Mouse (Mus musculus) embryonic facial prominence, embryonic 13.5 days (tissue): ENCODE measurements at regions not wholly inside any gene's neighbourhood (a gene's known extent, or its start where the extent isn't known, plus 50 kb on each side); places are given as distances from the start of the nearest gene placed in this dataset.
"Not testable (repeated sequence)": the region's sequence is repeated elsewhere in the genome, so short reads cannot be mapped to it uniquely, and the experiment has no call there.

Experiments used
- ATAC-seq: fragments of 200-750 bp; cut with Nextera tagmentation; 2 replicates; pipeline ENCODE4 v1.8.0; 2017; ENCODE audit warnings: low read depth; ENCODE audit not compliant: insufficient number of reproducible peaks, insufficient read depth, low FRiP score, low TSS enrichment
- H3K27ac ChIP-seq: fragments of 300-500 bp; sonication (generic); 2 replicates; pipeline ENCODE4 v1.5.1; 2015; ENCODE audit warnings: moderate library complexity, mild to moderate bottlenecking, inconsistent platforms
- H3K27me3 ChIP-seq: fragments of 300-500 bp; sonication (generic); 2 replicates; pipeline ENCODE4 v1.6.1; 2015; ENCODE audit warnings: mild to moderate bottlenecking, inconsistent platforms
- H3K36me3 ChIP-seq: fragments of 300-500 bp; sonication (generic); 2 replicates; pipeline ENCODE4 v1.6.1; 2015; ENCODE audit warnings: mild to moderate bottlenecking, inconsistent platforms
- H3K4me1 ChIP-seq: fragments of 300-500 bp; sonication (generic); 2 replicates; pipeline ENCODE4 v1.6.1; 2015; ENCODE audit warnings: inconsistent platforms
- H3K4me2 ChIP-seq: fragments of 300-500 bp; sonication (generic); 2 replicates; pipeline ENCODE4 v1.6.1; 2015; ENCODE audit warnings: moderate library complexity, mild to moderate bottlenecking, inconsistent platforms
- H3K4me3 ChIP-seq: fragments of 300-500 bp; sonication (generic); 2 replicates; pipeline ENCODE4 v1.5.1; 2015; ENCODE audit warnings: mild to moderate bottlenecking, inconsistent platforms
- H3K9ac ChIP-seq: fragments of 300-500 bp; sonication (generic); 2 replicates; pipeline ENCODE4 v1.6.1; 2015; ENCODE audit warnings: mild to moderate bottlenecking, inconsistent platforms
- H3K9me3 ChIP-seq: fragments of 300-500 bp; sonication (generic); 2 replicates; pipeline ENCODE4 v1.6.1; 2016; ENCODE audit warnings: inconsistent platforms
- WGBS: fragments of 180-500 bp; shearing (Covaris S2); methylation state at CpG from one replicate; pipeline ENCODE4 v1.1.7; 2015; ENCODE audit warnings: mixed read lengths; 5-methylcytosine and 5-hydroxymethylcytosine counted together

DNA sequence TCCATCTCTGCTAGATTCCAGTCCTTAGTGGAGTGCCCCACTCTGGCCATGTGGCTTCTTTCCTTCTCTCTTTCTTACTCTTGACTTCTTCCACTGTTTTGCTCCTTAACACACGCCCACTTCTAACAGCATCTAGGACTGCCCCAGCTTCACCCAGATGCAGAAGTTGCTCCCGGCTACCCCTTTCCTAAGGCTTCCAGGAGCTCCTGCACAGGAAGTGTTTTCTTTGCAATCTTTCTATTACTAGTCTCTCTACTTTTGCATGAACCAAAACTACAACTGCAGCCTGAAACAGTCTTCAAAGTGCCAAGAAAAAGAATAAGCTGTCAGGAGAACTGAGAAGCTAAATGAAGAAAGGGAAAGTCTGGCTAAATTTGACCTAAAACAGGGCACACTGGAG is 236.6 kb upstream of the Pex5l start:
- H3K36me3 ChIP-seq, result no peaks in the 10 kb centered on the region
- no peak overlapping the region for H3K27ac ChIP-seq
- H3K27me3 ChIP-seq, result no peaks in the 10 kb centered on the region
- ATAC-seq, result no peak
- WGBS, result 74% methylated on average over 2 of the region's 2 CpGs
- H3K9me3 ChIP-seq, result no peaks in the 10 kb centered on the region
- H3K4me2 ChIP-seq, result no peak overlapping the region
- no peak overlapping the region for H3K9ac ChIP-seq
- no peaks in the 10 kb centered on the region for H3K4me1 ChIP-seq
- H3K4me3 ChIP-seq, result no peak overlapping the region

DNA sequence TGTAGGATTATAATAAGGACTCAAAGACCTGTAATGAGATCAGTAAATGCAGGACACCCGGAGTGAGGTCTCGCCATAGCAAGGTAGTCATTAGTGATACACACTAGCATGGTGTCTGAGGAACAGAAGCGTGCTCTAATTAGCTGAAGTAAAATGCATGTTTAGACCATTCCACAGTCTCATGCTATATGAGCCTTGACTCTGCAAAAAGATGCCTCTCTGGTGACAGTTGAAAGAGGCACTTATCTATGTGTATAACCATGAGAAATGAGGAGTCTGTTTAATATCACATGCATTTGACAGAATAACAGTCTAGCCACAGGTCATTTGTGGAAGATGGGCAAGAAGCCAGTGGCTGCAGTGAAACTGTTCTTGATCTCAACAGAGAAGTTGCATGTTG is 232.1 kb upstream of the Pex5l start:
- Histone ChIP-seq H3K36me3 (no peaks in the 10 kb centered on the region), H3K27me3 (no peaks in the 10 kb centered on the region), H3K4me2 (no peak overlapping the region), H3K9me3 (no peaks in the 10 kb centered on the region), H3K9ac (no peak overlapping the region), H3K4me3 (no peak overlapping the region), H3K4me1 (no peaks in the 10 kb centered on the region), H3K27ac (no peak overlapping the region)
- no peak for ATAC-seq
- WGBS, result 76% methylated on average over 3 of the region's 3 CpGs

DNA sequence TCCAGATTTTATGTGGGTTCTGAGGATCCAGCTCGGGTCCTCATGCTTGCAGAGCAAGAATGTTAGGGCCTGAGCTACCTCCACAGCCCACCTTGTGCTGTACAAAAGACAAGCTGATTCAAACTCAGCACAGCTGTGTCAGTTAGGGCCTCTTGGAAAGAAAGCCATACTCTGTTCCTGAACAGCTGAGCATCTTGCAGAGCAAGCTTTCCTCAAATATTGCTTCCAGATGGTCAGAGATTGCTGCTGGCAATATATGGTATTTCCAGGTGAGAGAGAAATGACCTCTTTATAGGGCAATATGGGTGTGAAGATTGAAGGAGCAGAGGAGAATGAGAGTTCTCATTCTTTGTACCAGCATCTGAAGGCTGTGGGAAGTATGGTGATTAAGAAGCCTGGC is 229.8 kb upstream of the Pex5l start:
- Histone ChIP-seq H3K9ac (no peak overlapping the region), H3K36me3 (no peaks in the 10 kb centered on the region), H3K4me2 (no peak overlapping the region), H3K4me3 (no peak overlapping the region), H3K4me1 (no peaks in the 10 kb centered on the region), H3K27me3 (no peaks in the 10 kb centered on the region), H3K9me3 (no peaks in the 10 kb centered on the region), H3K27ac (no peak overlapping the region)
- ATAC-seq, result no peak
- 55% methylated on average over 1 of the region's 1 CpGs for WGBS

GRCm38 (mm10) chr3:33363521-33363920 is 220.5 kb upstream of the Pex5l start:
- Histone ChIP-seq H3K36me3 (no peaks in the 10 kb centered on the region), H3K27me3 (no peaks in the 10 kb centered on the region), H3K9ac (no peak overlapping the region), H3K4me2 (no peak overlapping the region), H3K27ac (no peak overlapping the region), H3K4me1 (no peaks in the 10 kb centered on the region), H3K9me3 (no peaks in the 10 kb centered on the region), H3K4me3 (no peak overlapping the region)
- WGBS, result 93% methylated on average over 1 of the region's 1 CpGs
- ATAC-seq, result no peak

GRCm38 (mm10) chr3:33360030-33360429 is 217.0 kb upstream of the Pex5l start:
- no peaks in the 10 kb centered on the region for H3K4me1 ChIP-seq
- no peak overlapping the region for H3K9ac ChIP-seq
- no peak overlapping the region for H3K4me2 ChIP-seq
- no peaks in the 10 kb centered on the region for H3K36me3 ChIP-seq
- H3K4me3 ChIP-seq, result no peak overlapping the region
- H3K27ac ChIP-seq, result no peak overlapping the region
- H3K9me3 ChIP-seq, result 0 out of 2 replicates have a peak, but pooled peaks cover 4% of the 10 kb centered on the region
- H3K27me3 ChIP-seq, result no peaks in the 10 kb centered on the region
- no peak for ATAC-seq
- WGBS, result 88% methylated on average over 2 of the region's 2 CpGs

GRCm38 (mm10) chr3:33353860-33354259 is 210.8 kb upstream of the Pex5l start:
- H3K4me1 ChIP-seq, result no peaks in the 10 kb centered on the region
- no peak for ATAC-seq
- no peak overlapping the region for H3K27ac ChIP-seq
- H3K4me2 ChIP-seq, result no peak overlapping the region
- H3K27me3 ChIP-seq, result no peaks in the 10 kb centered on the region
- H3K4me3 ChIP-seq, result no peak overlapping the region
- 0 out of 2 replicates have a peak, but pooled peaks cover 4% of the 10 kb centered on the region for H3K9me3 ChIP-seq
- no peak overlapping the region for H3K9ac ChIP-seq
- WGBS, result 77% methylated on average over 2 of the region's 2 CpGs
- H3K36me3 ChIP-seq, result no peaks in the 10 kb centered on the region

- no peaks in the 10 kb centered on the region for H3K9me3 ChIP-seq
- no peak overlapping the region for H3K27ac ChIP-seq
- no peaks in the 10 kb centered on the region for H3K27me3 ChIP-seq
- no peak for ATAC-seq
- no peaks in the 10 kb centered on the region for H3K4me1 ChIP-seq
- no peaks in the 10 kb centered on the region for H3K36me3 ChIP-seq
- no peak overlapping the region for H3K9ac ChIP-seq
- 54% methylated on average over 6 of the region's 6 CpGs for WGBS
- no peak overlapping the region for H3K4me2 ChIP-seq
- no peak overlapping the region for H3K4me3 ChIP-seq
These were observed 207.9 kb upstream of the Pex5l start for GRCm38 (mm10) chr3:33350986-33351385.

DNA sequence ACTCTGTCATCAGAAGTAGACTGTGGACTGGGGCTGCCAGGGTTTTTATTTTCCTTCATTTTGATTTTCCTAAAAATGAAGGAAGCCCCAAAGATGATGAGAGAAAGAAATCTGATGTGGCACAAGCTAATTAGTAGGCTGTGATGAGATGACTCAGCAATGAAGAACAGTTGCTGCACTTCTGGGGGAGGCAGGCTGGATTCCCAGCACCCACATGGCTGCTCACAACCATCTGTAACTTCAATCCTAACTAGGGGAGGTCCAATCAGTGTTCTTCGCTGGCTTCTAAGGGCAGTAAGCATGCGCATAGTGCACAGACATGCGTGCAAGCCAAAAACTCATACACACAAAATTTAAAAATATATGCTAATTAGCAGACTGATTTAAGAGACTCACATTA is 191.0 kb upstream of the Pex5l start:
- Histone ChIP-seq H3K36me3 (no peaks in the 10 kb centered on the region), H3K9me3 (no peaks in the 10 kb centered on the region), H3K27ac (no peak overlapping the region), H3K4me1 (no peaks in the 10 kb centered on the region), H3K4me2 (no peak overlapping the region), H3K4me3 (no peak overlapping the region), H3K9ac (no peak overlapping the region), H3K27me3 (no peaks in the 10 kb centered on the region)
- ATAC-seq, result no peak
- 84% methylated on average over 3 of the region's 3 CpGs for WGBS

- not testable (repeated sequence) for H3K9me3 ChIP-seq, H3K4me3 ChIP-seq, H3K4me1 ChIP-seq, H3K27me3 ChIP-seq, H3K9ac ChIP-seq, ATAC-seq, H3K4me2 ChIP-seq, H3K27ac ChIP-seq, H3K36me3 ChIP-seq
- WGBS, result 89% methylated on average over 1 of the region's 1 CpGs
These were observed 174.6 kb upstream of the Pex5l start for GRCm38 (mm10) chr3:33317691-33318090.

DNA sequence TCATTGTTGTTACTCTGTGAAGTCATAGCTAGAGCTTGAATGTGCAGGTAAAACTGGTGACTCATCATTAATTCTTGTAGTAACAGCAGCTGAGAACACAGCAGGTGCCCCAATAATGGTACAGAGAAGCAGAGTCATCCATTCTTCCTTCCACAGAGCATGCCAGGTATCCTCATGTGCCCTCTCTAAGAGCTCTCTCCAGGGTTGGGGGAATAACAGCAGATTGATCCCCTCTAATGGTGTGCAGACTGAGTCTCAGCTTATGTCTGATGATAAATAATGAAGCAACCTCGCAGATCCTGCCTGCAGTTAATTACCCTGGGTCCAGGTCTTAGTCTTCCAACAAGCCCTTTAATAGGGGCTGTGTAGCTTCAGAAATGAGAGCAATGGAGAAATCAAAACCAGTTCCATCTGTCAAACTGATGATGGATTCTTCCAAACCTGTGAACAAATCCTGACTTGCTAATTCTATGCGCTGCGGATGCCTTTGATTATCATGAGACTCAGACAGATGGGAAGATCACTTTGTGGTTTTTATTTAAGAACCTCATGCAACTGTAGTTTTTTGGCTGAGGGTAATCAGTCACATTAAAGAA is 169.3 kb upstream of the Pex5l start:
- Histone ChIP-seq H3K27me3 (no peaks in the 10 kb centered on the region), H3K9me3 (no peaks in the 10 kb centered on the region), H3K4me1 (no peaks in the 10 kb centered on the region), H3K4me2 (no peak overlapping the region), H3K9ac (no peak overlapping the region), H3K4me3 (no peak overlapping the region), H3K36me3 (no peaks in the 10 kb centered on the region), H3K27ac (no peak overlapping the region)
- 60% methylated on average over 3 of the region's 3 CpGs for WGBS
- no peak for ATAC-seq

DNA sequence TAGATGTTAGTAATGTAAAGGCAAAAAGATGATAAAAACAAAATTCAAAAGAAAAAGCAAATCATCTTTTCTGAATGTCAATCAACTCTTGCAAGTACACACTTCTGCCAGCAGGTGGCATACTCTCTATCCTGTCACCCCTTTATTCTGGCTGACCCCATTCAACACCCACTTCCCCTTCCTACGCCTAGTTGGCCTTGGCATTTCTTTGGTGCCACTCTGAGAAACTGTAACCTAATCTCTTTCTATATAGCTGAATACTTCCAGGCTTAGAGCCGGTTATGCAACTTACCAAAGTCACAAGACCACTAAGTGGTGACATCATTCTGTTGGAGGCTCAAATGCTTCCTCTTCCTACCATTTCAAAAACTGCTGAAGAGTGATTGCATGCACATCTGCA is 165.2 kb upstream of the Pex5l start:
- H3K9me3 ChIP-seq, result no peaks in the 10 kb centered on the region
- ATAC-seq, result no peak
- no peaks in the 10 kb centered on the region for H3K27me3 ChIP-seq
- H3K4me1 ChIP-seq, result no peaks in the 10 kb centered on the region
- 21% methylated on average over 2 of the region's 2 CpGs for WGBS
- no peaks in the 10 kb centered on the region for H3K36me3 ChIP-seq
- no peak overlapping the region for H3K27ac ChIP-seq
- H3K9ac ChIP-seq, result no peak overlapping the region
- H3K4me3 ChIP-seq, result no peak overlapping the region
- no peak overlapping the region for H3K4me2 ChIP-seq

DNA sequence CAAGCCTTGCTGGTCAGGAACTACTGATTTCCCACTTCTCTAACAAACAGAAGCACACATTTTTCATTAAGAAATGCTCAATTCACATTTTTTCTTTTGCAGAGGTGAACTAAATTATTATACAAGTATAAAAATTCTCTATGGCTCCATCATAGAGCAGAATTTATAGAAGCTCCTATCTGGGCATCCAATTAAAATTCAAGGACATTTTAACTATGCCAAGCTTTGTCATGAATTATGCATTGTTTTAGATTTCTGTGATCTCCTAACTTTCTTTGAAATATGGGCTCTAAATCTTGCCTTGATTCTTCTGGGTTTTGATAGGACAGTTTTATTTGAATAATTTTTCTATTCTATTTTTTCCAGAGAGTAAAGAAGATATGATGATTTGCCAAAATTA is 163.1 kb upstream of the Pex5l start:
- ATAC-seq, result no peak
- H3K27me3 ChIP-seq, result no peaks in the 10 kb centered on the region
- H3K4me2 ChIP-seq, result no peak overlapping the region
- H3K36me3 ChIP-seq, result no peaks in the 10 kb centered on the region
- no peak overlapping the region for H3K27ac ChIP-seq
- H3K9ac ChIP-seq, result no peak overlapping the region
- H3K4me3 ChIP-seq, result no peak overlapping the region
- no peaks in the 10 kb centered on the region for H3K9me3 ChIP-seq
- H3K4me1 ChIP-seq, result no peaks in the 10 kb centered on the region

- Histone ChIP-seq H3K4me3 (no peak overlapping the region), H3K27me3 (no peaks in the 10 kb centered on the region), H3K9me3 (no peaks in the 10 kb centered on the region), H3K4me1 (no peaks in the 10 kb centered on the region), H3K9ac (no peak overlapping the region), H3K36me3 (no peaks in the 10 kb centered on the region), H3K27ac (no peak overlapping the region), H3K4me2 (no peak overlapping the region)
- no peak for ATAC-seq
- 71% methylated on average over 2 of the region's 2 CpGs for WGBS
These were observed 162.7 kb upstream of the Pex5l start for GRCm38 (mm10) chr3:33305756-33306155.
